Mouse (Mus musculus): ENCODE data around the gene Cdkn2a.

DNA sequence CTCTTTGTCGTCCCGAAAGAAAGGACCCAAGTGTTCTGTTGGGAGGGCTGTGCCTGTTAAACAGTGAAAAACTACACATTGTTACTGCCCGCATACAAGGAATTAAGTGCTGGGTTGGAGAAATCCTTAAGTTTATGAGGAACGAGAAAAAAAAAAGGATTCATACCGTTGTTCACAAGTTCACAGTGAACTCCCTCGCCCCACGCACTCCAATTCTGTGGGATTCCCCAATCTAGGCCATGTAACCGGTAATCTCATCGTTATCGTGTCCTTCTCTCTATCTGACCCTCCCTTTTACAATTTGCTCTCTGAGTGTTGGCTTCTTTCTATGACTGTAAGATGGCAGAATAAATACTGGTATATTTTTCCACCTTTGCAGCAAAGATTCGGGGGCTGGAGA lies 15.5 kb upstream of the Cdkn2a start:
- no peak for TF ChIP-seq CTCF (IDR thresholded peaks at IDR 0.05; ENCODE audit: insufficient read depth, low read length)
- TF ChIP-seq POLR2A (IDR thresholded peaks at IDR 0.05; ENCODE audit: borderline replicate concordance, extremely low read depth, low read depth, low read length), result no peak
